Mouse (Mus musculus) myocyte (in vitro differentiated cells): Measurements from ENCODE around the gene Rtkn. TPM values are rescaled to one million over a fixed set of nuclear protein-coding genes. Genes with fewer than 3 reads are reported as not detected.
A peak's percentile ranks its signal among the peaks of the same experiment; 100 is the strongest.

Source experiments
- H3K27me3 ChIP-seq: one replicate; pipeline ENCODE4 v1.6.1; 2011; ENCODE audit not compliant: control insufficient read depth, insufficient read depth, insufficient read length
- H3K36me3 ChIP-seq: one replicate; pipeline ENCODE4 v1.6.1; 2011; ENCODE audit not compliant: control insufficient read depth, insufficient read depth
- H3K4me2 ChIP-seq: one replicate; pipeline ENCODE4 v1.6.1; 2011; ENCODE audit warnings: low read depth, control low read depth
- H3K4me3 ChIP-seq: one replicate; pipeline ENCODE4 v1.5.1; 2011; ENCODE audit warnings: mild to moderate bottlenecking, control low read depth, moderate library complexity
- H3K79me2 ChIP-seq: one replicate; pipeline ENCODE4 v1.6.1; 2011; ENCODE audit not compliant: control insufficient read depth, insufficient read depth
- H3ac ChIP-seq: one replicate; pipeline ENCODE4 v1.6.1; 2011; ENCODE audit not compliant: control insufficient read depth, insufficient read length
- CEBPB ChIP-seq: IDR thresholded peaks from 2 replicates; pipeline ENCODE4 v1.6.1; 2011; ENCODE audit warnings: mild to moderate bottlenecking, moderate library complexity; ENCODE audit not compliant: poor library complexity, insufficient read depth, severe bottlenecking
- E2F4 ChIP-seq: IDR thresholded peaks from one replicate; pipeline ENCODE4 v1.6.1; 2011; ENCODE audit warnings: mild to moderate bottlenecking, control low read depth, moderate library complexity; ENCODE audit not compliant: insufficient read depth
- MAX ChIP-seq: IDR thresholded peaks from one replicate; pipeline ENCODE4 v1.6.1; 2011; ENCODE audit warnings: low read depth, mild to moderate bottlenecking, control low read depth
- MYOD1 ChIP-seq, 3 experiments: IDR thresholded peaks; one replicate each; pipeline ENCODE4 v1.6.1; 2011; ENCODE audit warnings: control low read depth in 2 of 3, low read depth in 2 of 3, mild to moderate bottlenecking in 2 of 3, moderate library complexity in 1 of 3; ENCODE audit not compliant: insufficient read length in 2 of 3, control insufficient read depth in 1 of 3
- MYOG ChIP-seq, 3 experiments: IDR thresholded peaks; one replicate each; pipeline ENCODE4 v1.6.1; 2011; ENCODE audit warnings: control low read depth in 2 of 3, low read depth in 2 of 3, mild to moderate bottlenecking in 2 of 3; ENCODE audit not compliant: insufficient read length in 2 of 3, control insufficient read depth in 1 of 3, insufficient read depth in 1 of 3
- POLR2A ChIP-seq: IDR thresholded peaks from one replicate; pipeline ENCODE4 v1.6.1; 2011; ENCODE audit warnings: low read depth, mild to moderate bottlenecking, control low read depth, moderate library complexity; ENCODE audit not compliant: insufficient read length
- POLR2AphosphoS2 ChIP-seq: IDR thresholded peaks from one replicate; pipeline ENCODE4 v1.6.1; 2011; ENCODE audit warnings: low read depth, control low read depth; ENCODE audit not compliant: insufficient read length
- REST ChIP-seq: IDR thresholded peaks from one replicate; pipeline ENCODE4 v1.6.1; 2011; ENCODE audit warnings: mild to moderate bottlenecking, control low read depth, moderate library complexity; ENCODE audit not compliant: insufficient read depth, insufficient read length
- SRF ChIP-seq: IDR thresholded peaks from one replicate; pipeline ENCODE4 v1.6.1; 2011; ENCODE audit warnings: low read depth; ENCODE audit not compliant: control insufficient read depth, insufficient read length
- TCF12 ChIP-seq: IDR thresholded peaks from one replicate; pipeline ENCODE4 v1.6.1; 2011; ENCODE audit warnings: mild to moderate bottlenecking, control low read depth; ENCODE audit not compliant: poor library complexity, insufficient read depth, severe bottlenecking
- TCF3 ChIP-seq: IDR thresholded peaks from one replicate; pipeline ENCODE4 v1.6.1; 2011; ENCODE audit warnings: low read depth, control low read depth; ENCODE audit not compliant: insufficient read length
- USF1 ChIP-seq: IDR thresholded peaks from one replicate; pipeline ENCODE4 v1.6.1; 2011; ENCODE audit warnings: low read depth, mild to moderate bottlenecking, control low read depth, moderate library complexity
- polyA plus RNA-seq: library from polyadenylated mRNA; unstranded; fragments of >200 nt; fragmentation: generic; extraction: Trizol; gene quantifications from one replicate; pipeline ENCODE4 v1.2.1, GENCODE M21; 2012; ENCODE audit warnings: missing spikeins

Rtkn gene
- polyA plus RNA-seq, 1 experiment: 29.7 TPM

DNA sequence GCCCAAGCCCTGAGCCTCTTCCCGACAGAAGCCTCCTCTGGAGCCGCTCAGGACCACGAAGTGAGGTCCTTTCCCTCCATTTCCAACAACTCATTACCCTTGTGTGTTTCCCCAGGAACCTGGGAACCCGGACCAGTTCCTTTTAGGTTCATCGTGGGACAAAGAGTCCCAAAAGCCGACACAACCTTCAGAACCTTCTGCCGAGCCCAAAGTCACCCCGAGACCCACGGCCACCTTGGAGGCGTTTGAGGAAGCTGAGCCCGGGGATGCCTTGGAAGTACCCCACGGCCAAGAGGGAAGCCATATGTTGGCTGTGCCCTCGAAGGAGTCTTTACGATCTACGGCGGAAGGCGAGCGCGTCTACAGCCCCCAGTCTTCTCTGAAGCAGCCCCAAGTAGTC is 26.2 kb downstream of the Rtkn start:
- Histone ChIP-seq H3K79me2 (peaks cover 5% of the 10 kb centered on the region), H3ac (no peak overlapping the region), H3K36me3 (no peaks in the 10 kb centered on the region), H3K27me3 (peaks cover 12% of the 10 kb centered on the region), H3K4me3 (no peak overlapping the region), H3K4me2 (no peak overlapping the region)
- no peak for TF ChIP-seq CEBPB
- TF ChIP-seq TCF3: no peak
- TF ChIP-seq POLR2AphosphoS2: no peak
- TF ChIP-seq MAX: no peak
- TF ChIP-seq MYOG (IDR thresholded peaks at IDR 0.05; ENCODE audit: control insufficient read depth in 1 of 3, insufficient read depth in 1 of 3, insufficient read length in 2 of 3, low read depth in 2 of 3): no peak
- no peak for TF ChIP-seq TCF12
- no peak for TF ChIP-seq E2F4
- no peak for TF ChIP-seq POLR2A
- no peak for TF ChIP-seq USF1
- TF ChIP-seq REST: no peak
- no peak for TF ChIP-seq MYOD1 (IDR thresholded peaks at IDR 0.05; ENCODE audit: control insufficient read depth in 1 of 3, insufficient read length in 2 of 3, low read depth in 2 of 3)
- no peak for TF ChIP-seq SRF

DNA sequence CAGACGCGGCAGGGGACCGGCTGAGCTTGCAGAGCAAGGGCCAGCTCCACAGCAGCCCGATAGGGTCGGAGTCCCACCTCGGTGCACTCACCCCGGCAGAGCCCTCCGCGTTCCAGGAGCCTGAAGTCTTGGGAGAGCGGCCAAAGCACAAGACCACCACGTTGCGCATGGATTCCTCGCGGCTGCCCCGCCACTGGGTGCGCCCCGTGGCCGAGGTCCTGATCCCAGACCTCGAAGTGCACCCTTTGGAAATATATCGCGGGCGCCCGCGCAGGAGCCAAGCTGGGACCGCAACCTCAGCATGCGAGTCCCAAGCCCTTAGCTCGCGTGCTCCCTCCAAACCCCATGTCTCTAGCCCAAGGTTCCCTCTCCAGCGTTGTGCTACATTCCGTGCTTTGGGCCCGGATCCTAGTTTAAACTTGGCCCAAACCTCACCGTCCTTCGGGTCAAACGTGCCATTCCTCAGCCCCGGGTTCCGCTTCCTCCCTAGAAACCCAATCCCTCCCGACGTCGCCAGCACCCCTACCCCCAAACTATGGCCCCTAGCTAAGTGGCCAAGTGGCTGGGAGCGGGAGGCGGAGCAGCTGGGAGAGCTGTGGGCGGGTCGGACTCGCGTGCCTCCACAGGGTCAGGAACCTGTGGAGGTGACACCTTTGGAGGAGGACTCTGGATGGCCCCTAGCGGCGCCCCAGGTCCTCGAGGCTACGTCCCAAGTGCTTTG is 26.8 kb downstream of the Rtkn start:
- H3K4me3 ChIP-seq: no peak overlapping the region
- H3K36me3 ChIP-seq: no peaks in the 10 kb centered on the region
- H3K27me3 ChIP-seq: peaks cover 12% of the 10 kb centered on the region
- peak overlapping the region; percentile 31 for H3K4me2 ChIP-seq
- H3ac ChIP-seq: no peak overlapping the region
- TF ChIP-seq POLR2AphosphoS2 (no peak), MAX (no peak), TCF3 (no peak), E2F4 (no peak), USF1 (no peak), MYOD1 (IDR thresholded peaks at IDR 0.05; ENCODE audit: control insufficient read depth in 1 of 3, insufficient read length in 2 of 3, low read depth in 2 of 3) (no peak)
- H3K79me2 ChIP-seq: peaks cover 12% of the 10 kb centered on the region

DNA sequence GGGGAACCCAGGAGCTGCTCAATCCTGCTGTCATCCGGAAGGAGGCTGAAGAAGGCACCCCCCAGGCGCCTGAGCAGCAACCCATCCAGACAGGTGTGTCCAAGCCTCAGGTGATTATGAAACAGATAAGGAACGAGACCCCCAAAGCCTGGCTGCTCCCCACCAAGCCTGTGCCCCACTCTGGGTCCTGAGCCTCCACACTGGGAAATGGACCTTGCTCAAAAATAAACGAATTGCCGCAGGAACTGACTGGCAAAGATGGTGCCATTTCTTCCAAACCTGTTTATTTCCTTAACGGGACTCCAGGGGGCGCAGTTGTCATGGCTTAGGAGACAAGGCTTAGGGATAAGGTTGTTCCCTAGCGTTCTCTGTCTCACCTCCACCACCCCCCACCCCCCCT is 27.4 kb downstream of the Rtkn start:
- H3K4me2 ChIP-seq: peak overlapping the region; percentile 31
- H3K27me3 ChIP-seq: peaks cover 12% of the 10 kb centered on the region
- no peak overlapping the region for H3K4me3 ChIP-seq
- peaks cover 18% of the 10 kb centered on the region for H3K79me2 ChIP-seq
- H3K36me3 ChIP-seq: no peaks in the 10 kb centered on the region
- TF ChIP-seq SRF: no peak
- TF ChIP-seq TCF3: no peak
- TF ChIP-seq POLR2A: no peak
- no peak overlapping the region for H3ac ChIP-seq

DNA sequence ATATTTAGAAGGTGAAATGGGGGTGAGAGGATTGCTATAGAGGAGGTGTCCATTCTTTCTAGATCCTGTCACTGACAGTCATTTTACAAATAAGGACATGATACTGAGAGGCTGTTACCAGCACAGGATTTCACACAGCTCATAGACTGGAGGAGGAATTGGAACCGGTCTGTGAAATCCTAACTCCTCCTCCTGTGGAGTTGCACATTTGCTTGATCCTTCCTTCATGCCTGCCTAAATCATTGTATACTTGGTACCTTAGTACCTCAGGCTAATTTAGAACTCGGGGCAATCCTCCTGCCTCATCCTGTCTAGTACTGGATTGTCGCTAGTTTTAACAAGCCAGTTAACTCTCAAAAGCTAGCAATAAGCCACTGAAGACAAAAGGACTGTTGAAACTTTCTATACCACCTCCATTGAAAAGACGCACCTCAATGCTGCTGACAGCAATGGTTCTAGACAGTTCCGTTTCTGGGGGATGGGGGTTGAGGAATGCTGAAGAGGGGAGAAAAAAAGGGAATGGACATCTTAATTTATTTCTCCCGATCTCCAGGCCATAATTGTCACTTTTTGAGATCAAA is 29.9 kb downstream of the Rtkn start:
- H3K79me2 ChIP-seq: peaks cover 37% of the 10 kb centered on the region
- TF ChIP-seq MAX: no peak
- TF ChIP-seq TCF12: no peak
- TF ChIP-seq POLR2A: no peak
- TF ChIP-seq MYOD1 (IDR thresholded peaks at IDR 0.05; ENCODE audit: control insufficient read depth in 1 of 3, insufficient read length in 2 of 3, low read depth in 2 of 3): no peak
- H3ac ChIP-seq: peak overlapping the region; percentile 35
- peak overlapping the region; percentile 94 for H3K4me2 ChIP-seq
- H3K36me3 ChIP-seq: no peaks in the 10 kb centered on the region
- peak overlapping the region; percentile 78 for H3K4me3 ChIP-seq
- H3K27me3 ChIP-seq: peaks cover 12% of the 10 kb centered on the region

GRCm38 (mm10) chr6:83165607-83166242 is 30.5 kb downstream of the Rtkn start, which contains the start of gene Dctn1:
TSS of gene Dctn1 (plus strand) at chr6:83165920.
- peaks cover 12% of the 10 kb centered on the region for H3K27me3 ChIP-seq
- H3K36me3 ChIP-seq: no peaks in the 10 kb centered on the region
- H3ac ChIP-seq: peak within 1 kb of the TSS; percentile 35
- TF ChIP-seq REST (no peak), POLR2AphosphoS2 (peak; percentile 64), MAX (peak; percentile 99), USF1 (no peak), TCF3 (no peak), MYOG (IDR thresholded peaks at IDR 0.05; ENCODE audit: control insufficient read depth in 1 of 3, insufficient read depth in 1 of 3, insufficient read length in 2 of 3, low read depth in 2 of 3) (no peak), POLR2A (peak; percentile 79), MYOD1 (IDR thresholded peaks at IDR 0.05; ENCODE audit: control insufficient read depth in 1 of 3, insufficient read length in 2 of 3, low read depth in 2 of 3) (peak in 1 of 3 experiments; percentile 8)
- peak within 1 kb of the TSS; percentile 78 for H3K4me3 ChIP-seq
- peak within 1 kb of the TSS; percentile 94 for H3K4me2 ChIP-seq
- peaks cover 43% of the 10 kb centered on the region for H3K79me2 ChIP-seq
